Mouse (Mus musculus): Measurements from ENCODE around the gene Cadm1.

DNA sequence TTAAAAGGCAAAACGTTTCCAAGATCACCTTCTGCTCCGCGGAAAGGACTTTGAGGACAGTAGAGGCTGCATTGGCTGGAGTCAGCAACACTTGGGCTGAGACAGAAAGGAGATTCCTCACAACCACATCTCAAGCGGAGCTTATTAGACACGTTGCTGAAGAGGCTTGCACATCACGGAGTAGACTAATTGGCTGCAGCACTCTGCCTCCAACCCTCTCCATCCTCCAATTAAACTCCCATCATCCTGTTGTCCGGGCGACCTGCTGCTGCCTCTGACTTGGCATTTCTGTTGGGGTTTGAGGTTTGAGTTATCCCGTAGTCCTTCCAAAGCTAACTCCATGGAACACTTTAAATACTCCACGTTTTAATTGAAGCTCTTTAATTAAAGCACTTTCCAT is 316.3 kb downstream of the Cadm1 start:
- TF ChIP-seq POLR2A (IDR thresholded peaks at IDR 0.05; ENCODE audit: insufficient read depth, low read length) (no peak), CTCF (IDR thresholded peaks at IDR 0.05; ENCODE audit: low read depth, low read length) (no peak)

Measured in ES-Bruce4 (cell line).